Mouse (Mus musculus): ENCODE data around the gene Tnnt2.

Gene Tnnt2

DNA sequence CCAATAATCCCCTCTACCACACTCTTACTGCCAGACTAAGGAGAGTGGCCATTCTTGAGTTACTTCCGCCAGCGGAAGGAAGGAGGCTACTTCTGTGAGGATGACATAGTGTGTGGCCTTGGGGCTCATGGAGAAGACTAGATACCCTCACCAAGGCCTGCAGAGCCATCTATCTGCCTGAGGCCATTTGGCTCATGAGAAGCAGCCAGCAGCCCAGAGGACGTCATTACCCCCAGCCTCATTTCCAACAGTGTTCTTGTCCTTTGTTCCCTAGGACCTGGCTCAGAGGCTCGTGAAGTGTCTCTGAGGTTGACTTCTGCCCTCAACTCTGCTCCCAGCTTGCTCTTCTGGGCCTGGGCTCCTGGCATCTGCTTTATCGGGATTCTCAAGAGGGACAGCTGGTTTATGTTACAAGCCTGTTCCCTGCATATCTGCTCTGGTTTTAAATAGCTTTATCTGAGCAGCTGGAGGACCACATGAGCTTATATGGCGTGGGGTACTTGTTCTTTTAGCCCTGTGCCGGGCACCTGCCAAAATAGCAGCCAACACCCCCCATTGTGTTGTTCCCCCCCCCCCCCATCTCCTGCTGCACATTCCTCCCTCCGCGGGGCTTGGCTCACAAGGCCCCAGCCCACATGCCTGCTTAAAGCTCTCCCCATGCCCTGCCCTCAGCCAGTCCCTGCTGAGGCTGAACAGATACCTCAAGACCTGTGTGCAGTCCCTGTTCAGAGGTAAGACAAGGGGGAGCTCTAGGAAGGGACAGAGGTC, at the start of gene Tnnt2:
Tnnt2 (plus strand) TSS at position 639 of the 768 bp plus-strand sequence.
- DNase-seq = no peak

DNA sequence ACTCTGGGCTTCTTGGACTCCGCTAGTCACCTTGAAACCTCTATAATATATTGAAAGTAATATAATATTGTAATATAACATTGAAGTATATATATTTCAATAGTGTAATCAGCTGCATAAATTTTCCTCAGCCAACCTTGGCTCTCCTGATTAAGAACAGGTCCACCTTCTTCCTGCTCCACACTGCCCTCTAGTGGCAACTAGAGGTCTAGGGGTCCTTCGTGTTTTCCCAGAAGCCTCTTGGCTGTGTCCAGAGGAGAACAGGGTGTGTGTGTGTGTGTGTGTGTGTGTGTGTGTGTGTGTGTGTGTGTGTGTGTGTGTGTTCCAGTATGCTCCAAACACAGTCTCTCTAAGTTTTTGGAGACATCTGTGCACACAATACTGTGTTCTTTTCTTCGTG, 48.4 kb upstream of the Tnnt2 start:
- DNase-seq = peak; percentile 87 to 92

DNA sequence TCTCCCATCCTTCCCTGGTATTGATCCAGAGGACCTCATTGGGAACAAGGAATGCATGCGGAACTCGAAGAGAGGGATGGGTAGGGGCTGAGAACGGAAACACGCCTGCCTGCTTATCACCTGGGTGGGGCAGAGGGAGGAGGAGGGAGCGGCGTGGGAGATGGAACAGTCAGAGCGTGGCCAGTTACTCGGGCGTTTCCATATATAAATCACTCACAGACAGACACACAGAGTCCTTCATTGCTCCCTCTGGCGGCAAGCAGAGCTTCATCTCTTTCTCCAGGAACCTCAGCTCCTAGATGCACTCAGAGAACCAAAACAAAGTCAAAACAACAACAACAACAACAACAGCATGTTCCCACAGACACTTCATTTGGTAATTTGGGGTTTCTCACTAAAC, 47.4 kb upstream of the Tnnt2 start:
- DNase-seq = peak in 1 of 2 experiments; percentile 48

DNA sequence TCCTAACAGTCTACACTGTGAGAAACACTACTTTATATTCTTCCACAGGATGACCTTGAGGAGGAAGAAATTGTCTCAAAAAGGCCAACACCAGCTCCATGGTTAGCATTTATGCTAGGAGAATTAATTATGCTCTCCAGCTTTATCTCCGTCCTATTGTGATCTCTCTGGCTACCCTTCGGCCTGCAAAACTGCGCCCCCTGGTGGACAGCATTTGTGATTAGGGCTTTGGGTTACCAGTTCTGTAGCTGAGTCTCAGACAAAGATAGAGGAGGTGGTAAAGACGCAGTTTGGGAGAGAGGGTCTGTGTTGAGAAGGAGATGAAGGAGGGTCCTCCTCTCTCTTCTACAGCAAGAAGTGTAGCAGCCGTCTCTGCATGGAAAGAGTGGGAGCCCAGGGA, 46.3 kb upstream of the Tnnt2 start:
- peak; percentile 90 to 92 for DNase-seq

DNA sequence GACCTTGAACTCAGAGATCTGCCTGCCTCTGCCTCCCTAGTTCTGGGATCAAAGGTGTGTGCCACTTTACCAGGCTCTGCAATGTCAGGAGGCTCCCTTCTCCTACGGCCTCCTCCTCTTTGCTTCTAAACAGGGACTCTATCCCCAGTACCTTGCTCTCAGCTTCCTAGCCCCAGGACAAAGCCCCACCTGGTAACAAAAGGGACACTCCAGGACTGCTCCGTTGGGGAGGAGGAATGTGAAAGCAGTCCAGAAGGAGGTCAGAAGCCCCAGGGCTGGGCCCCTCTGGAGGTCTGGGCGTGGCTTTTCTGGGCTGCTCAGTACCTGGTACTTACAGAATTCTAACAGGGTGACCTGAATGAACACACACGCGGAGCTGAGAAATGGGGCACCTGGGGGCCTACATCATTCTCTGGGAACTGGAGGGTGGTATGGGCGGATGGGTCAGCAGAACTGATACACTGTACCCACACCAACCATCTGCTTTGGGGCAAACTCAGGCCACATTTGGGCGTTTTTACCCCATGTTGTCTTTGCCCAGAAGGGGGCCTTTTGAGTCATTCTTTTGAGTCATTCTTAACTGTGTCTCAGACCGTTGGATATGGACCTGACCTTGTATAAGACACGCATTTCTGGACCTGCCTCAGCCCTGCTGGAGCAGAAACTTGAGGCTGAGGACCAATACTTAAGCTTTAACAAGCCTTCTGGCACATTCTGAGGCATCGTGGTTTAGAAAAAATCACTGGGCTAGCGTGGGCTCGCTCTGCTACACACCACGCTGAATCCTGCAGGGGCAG, 43.8 kb upstream of the Tnnt2 start:
- DNase-seq = no peak

DNA sequence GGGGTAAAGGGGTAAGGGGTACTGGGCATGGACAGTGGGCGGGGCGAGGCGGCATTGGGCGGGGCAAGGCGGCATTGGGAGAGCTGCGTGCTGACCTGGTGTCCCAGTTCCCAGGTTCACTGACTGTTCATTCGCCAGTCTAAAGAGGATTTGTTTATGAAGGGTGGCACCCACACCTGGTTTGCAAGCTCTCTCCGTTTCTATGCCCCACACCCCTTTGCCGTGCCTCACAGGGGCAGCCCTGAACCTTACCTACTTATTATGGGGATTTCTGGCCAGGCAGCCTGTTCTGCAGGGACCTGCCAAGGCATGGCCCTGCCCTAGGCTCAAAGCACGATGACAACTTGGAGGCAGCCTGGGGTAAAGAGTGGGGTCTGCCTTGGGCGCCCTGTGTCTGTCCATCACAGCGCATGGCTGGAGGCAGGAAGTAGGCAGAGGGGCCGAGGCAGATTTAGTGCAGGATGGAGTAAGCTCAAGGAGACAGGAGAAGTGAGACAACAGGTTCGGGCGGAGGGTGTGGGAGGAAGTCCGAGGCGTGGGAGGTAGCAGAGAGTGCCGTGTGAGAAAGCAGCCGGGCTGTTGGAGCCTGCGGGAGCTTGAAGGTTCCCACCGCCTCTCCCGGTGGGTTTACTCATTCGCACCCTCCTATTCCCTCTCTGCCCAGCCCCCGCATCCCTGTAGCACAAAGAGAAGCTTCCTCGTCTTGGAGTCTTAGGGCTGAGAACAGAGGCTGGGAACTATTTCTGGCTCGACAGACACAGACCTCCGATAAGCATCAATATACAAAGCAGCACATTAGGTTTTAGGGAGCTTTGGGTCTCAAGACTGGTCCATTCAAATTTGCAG, 42.6 kb upstream of the Tnnt2 start:
- DNase-seq = no peak

DNA sequence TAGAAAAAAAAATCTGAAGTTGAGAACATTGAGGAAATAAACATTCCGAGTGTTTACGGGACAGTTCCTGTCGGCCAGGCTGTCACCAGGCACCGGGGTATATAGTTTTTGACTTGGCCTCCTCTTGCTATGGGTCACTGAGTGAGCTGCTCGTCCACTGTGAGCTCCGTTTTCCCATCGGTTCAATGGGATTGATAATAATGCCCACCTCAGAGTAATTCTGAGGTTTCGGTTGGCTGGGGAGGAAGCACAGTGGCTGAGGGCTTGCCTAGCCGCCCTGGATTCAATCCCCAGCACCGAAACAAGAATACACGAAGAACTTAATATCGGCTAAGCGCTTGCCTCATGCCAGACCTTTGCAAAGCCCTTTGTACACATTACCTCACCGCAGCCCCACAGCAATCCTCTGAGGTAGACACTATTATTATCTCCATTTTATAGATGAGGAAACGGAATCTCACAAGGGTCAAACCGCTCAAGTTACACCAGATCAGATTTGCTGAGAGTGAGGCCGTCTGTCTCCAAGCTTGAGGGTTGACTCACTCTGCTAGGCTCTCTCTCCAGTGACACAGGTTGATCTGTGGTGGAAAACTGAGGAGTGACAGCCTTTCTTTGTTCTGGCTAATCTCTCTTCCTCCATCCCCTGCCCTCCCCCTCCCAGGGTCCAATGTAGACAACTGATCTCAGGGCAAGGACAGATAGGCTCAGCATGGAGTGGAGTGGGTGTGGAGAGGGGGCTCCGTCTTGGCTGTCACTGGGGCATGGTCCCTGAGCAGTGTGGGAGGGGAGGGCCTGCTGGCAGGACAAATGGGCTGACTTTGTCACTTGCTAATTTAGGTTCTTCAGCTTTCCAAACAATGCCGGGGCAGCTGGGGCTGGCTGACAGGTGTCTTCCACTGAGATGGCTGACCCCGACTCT, 41.7 kb upstream of the Tnnt2 start:
- no peak for DNase-seq

DNA sequence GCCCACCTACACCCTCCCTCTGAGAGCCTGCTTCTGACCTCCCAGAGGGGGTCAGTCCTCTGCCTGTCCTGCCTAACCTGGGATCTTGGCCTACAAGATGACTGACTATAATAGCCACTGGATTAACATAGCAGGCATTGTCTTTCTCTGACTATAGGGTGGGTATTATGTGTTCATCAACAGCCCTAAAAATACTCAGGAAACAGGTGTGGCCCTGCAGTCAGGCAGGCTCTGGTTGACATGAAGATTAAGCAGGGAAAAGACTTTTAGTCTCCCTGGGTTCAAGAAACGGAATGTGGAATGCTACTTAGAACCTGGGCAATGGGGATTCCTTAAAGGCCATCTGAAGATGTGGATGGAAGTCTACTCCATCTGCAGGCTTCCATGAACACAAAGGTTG, 37.7 kb upstream of the Tnnt2 start:
- no peak for DNase-seq

DNA sequence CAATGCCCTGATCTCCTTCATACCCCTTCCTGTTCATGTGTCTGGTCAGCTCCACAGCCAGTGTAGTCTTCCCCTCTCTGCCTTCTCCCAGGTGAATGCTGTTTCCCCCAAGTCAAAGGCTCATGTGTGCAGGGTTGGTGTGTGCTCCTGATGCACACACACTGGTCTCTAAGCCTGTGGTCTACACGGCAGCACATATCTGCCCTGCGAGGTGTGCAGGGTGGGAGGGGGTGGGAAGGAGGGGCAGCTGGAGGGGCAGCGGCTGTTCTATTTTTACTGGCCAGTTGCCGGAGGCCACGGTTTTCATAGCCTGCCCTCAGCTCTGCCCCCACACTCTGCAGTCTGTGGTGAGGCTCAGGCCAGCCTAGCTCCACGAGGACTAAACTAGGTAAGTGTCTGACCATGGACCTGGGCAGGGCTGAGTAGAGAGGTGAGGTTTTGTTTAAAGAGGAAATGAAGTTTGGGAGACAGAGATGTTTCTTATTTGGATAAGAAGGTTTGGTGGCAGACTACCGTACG, 37.0 kb upstream of the Tnnt2 start:
- no peak for DNase-seq

DNA sequence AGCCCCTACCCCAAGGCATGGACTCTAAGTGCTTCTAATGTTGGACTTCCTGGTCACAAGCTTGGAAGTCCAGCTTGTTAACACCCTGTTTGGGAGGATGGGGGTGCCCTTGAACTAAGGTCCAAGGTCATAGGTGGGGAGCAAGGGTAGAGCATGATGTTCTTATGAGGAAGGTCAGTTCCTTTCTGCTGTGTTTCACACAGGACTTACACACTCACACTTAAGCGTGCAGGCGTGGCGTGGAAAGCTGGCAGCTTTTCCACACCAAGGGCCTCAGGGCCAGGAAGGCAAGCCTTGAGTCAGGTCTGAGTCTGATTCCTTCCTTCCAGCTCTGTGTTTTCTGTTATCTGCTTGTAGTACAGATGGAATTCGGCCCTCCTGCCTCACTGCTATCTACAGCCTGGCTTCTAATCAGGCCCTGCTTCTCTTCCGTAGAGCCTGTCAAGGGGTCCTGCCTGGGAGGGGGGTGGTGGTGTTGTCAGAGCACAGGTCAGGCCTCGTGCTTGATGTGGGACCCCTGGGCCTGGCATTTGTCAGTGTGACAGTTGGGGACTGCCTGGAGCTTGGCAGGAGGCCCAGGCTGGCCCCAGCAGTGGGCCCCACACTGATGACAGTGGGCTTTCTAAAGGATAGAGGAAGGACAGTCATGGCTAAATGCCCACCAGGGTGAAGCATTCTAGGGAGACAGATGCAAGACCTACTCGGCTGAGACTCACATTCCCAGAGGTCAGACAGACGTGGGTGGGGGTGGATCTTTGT, 35.8 kb upstream of the Tnnt2 start:
- peak; percentile 51 to 70 for DNase-seq

DNA sequence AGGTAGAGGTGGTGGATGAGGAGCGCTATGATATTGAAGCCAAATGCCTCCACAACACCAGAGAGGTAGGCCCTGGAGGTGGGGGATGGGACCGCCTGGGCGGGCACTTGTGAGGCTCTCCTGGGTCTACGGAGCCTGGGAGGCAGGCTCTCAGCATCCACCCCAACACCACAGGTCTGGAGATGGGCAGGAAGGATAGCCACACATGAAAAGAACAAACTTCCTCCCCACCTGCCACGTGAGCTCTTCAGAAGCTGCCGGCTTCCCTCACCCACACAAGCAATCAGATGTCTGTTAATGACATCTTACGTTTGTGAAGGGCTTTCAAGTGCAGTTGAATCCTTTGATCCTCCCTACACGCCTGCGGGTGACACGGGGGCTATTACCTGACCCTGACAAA, 28.6 kb upstream of the Tnnt2 start:
- no peak for DNase-seq

DNA sequence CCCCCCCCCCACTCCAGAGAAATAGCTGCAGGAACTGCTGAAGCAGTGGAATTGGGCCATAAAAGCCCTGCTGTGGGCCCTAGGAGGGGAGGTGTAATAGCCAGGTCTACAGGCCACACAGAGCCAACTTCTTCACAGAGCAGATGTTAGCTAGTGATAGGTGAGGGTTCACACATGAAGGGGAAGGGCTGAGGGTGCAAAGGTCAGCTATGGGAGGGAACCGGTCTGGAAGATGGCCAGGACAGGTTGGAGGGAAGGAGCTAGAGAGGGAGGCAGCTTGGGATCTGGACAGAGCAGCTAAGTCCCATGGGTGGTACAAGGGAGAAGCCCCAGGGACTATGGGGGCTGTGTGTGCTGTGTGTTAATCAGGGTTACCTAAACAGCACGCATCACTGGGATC, 26.0 kb upstream of the Tnnt2 start:
- no peak for DNase-seq

DNA sequence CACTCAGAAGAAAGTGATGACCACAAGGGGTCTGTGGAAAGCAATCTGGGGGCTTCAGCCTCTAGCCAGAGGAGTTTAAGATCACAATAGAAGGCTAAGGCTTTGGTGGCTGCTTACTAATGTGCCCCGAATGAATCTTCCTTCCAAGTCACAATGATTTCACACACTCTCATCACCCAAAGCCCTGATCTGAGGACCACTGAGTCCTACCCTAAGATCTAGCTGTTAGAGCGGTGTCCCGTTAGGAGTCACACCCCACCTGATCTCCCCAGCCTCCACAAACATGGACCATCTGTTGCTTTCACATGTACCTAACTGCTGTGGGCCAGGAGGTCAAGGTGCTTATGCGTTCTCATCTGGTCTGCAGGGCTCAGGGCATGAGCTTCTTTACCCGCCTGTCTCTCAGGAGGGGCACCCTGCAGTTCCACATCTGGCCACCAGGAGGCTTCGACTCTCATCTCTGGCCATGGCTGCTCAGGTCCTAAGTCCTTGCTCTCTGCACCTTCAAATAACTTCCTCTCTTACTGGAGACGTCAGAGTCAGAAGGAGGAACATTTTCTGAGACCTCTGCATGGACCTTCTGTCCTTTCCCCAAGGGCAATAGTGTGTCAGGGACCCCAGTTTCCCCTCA, 25.0 kb upstream of the Tnnt2 start:
- peak; percentile 92 to 96 for DNase-seq

DNA sequence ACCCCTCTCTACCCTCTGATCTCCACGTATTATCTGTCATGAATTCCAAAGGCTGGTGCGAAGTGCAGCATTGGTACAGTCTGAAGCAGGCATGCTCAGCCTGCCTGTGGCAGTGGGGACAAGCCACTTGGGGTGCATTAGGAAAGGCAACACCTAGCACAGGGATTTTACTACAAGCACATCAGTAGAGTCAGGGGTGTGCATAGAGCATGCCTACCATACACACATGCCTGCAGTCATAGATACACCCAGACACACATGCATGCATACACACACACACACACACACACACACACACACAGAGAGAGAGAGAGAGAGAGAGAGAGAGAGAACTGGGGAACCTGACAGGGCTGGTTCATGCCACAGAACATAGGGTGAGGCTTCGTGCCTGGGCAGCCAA, 23.9 kb upstream of the Tnnt2 start:
- DNase-seq = no peak

DNA sequence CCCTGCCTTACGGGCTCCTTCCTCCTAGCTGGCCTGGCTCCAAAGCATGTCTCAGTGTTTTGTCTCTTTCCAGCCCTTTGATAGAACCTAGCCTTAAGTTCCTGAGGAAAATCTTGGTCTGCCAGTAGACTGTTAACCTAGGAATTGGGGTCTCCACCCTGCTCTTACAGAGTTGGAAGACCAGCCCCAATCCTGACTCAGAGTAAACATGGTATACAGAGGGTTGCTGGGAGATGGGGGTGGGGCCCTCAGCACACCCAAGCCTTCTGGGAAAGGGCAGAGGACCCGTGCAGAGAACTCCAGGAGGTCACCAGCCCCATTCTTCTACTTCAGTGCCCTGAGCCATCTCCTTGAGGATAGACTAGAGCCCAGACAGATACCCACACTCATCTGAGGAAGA, 23.5 kb upstream of the Tnnt2 start:
- no peak for DNase-seq

DNA sequence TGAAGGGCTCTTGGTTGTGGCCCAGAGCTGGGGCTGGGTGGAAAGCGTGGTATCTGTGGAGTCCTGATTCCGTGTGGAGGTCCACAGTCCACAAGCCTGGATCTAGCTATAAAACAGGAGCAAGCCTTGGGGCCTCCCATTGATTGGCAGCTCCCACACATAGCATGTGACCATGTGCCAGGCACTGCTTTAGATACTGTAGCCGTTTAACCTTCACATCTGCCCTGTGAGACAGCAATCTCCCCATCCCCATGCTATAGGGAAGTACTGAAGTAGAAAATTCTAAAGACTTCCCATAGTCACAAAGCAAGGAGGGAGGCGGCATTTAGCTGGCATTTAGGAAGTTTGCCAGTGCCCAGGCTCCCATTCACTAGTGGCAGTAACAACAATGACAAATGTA, 23.1 kb upstream of the Tnnt2 start:
- DNase-seq = no peak

DNA sequence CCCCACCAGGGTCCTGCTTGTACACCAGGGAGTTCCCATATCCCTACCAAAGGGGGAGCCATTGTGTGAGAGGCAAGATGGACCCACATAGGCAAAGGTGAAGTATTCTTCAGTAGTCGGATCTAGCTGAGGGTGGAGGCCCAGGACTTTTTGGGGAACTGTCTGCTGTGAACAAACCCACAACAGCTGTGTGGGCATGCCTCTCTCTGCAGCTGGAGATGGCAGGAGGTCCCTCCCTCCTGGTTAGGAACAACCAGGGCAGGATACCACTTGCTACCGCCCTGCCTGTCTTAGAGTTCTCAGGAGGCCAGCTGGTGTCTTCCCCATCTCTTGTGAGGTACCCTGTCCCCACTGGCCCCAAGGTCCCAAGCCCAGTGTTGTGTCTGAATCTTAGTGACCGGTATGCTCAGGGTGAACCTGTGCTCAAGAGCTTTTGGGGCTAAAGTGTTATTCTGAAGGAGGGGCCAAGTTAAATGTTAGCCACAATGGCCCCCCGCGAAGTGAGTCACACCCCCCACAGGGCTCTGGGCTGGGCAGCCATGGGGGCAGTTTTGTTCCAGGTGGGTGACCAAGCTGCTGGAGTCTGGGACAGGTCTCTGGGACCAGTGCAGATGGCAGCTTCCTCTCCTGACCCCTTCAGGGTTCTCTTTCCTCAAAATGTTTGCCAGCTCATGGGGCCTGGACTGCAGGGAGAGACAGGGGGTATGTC, 22.3 kb upstream of the Tnnt2 start:
- DNase-seq = no peak

DNA sequence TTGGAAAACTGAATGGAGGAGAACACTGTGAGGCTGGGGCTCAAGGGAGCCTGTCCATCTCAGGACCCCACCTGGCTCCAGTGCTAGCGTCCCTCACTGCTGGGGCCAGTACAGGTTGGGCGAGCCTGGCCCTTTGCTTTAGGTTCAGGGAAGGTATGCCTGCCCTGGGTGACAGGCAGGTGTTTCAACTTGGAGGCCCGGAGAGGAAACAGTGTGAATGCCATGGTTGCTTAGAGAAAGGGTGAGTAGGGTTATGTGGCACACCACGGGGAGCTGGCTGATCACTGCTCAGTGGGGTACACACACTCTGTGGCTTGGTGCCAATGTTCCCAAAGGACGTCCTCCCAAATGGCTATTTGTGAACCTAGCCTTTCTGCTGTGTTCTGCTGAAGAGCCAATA, 21.6 kb upstream of the Tnnt2 start:
- DNase-seq = no peak

DNA sequence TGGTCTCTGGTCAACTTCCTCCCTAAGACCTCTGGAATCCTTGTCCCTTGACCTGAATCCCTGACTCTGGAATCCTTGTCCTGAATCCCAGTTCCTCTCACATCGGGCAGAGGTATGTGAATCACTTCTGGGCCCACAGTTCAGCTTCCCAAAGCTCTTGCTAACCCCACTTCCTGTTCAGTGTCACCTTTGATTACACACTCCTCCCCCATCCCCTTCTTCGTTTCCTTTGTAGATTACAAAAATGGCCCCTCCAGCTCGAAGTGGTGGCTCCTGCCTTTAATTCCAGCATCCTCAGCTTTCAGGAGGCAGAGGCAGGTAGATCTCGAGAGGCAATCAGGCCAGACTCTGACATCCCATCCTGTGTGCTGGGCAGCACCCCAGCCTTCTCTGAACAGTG, 18.6 kb upstream of the Tnnt2 start:
- no peak for DNase-seq

DNA sequence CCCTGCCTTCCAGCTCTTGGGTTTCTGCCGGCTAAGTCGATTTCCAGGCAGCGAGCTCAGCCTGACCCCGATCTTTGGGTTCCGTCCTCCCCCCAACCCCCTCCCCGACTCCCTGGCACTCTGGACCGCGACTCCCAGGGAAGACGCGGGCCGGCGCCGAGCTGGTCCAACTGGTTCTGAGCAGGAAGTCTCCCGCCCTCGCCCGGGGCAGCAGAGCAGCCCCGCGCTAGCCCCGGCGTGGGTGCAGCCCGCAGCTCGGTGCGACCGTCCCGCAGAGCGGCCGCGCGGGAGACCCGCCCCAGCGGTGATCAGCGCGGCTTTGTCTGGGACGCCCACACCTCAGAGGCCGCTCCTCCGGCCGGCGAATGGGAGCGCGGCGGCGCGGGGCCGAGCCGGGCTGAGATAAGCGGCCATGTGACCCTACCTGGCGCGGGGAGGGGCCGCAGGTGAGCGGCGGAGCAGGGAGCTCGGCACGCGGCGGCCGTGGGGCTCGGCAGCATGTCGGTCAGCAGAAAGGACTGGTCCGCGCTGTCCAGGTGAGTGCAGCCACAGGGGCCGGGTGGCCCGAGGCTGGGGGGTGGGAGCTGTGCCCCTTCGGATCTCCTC, 17.6 kb upstream of the Tnnt2 start, which contains the start of gene Lad1:
Lad1 (plus strand) TSS at position 118 of the 606 bp plus-strand sequence.
- peak; percentile 42 to 46 for DNase-seq
